Mouse (Mus musculus): ENCODE data around the gene Myrfl.

- no peak for TF ChIP-seq GATA1 (IDR thresholded peaks at IDR 0.05; ENCODE audit: borderline replicate concordance, low read length)
- no peak for TF ChIP-seq FLI1 (IDR thresholded peaks at IDR 0.05; ENCODE audit: low read length)
Observed at GRCm38 (mm10) chr10:116740073-116740472, 156.6 kb downstream of the Myrfl start.

Data from megakaryocyte, embryonic 14.5 days (primary cell).